Mouse (Mus musculus) adrenal gland, adult (tissue): Measurements from ENCODE around the gene Olfml2b.
A peak's percentile ranks its signal among the peaks of the same experiment; 100 is the strongest.

Experiments
- DNase-seq, 2 experiments: peaks; one replicate each; pipeline ENCODE4 v3.0.0; 2022 to 2023; ENCODE audit warnings: low spot score in 1 of 2; ENCODE audit not compliant: inconsistent age in 2 of 2

Olfml2b gene

DNA sequence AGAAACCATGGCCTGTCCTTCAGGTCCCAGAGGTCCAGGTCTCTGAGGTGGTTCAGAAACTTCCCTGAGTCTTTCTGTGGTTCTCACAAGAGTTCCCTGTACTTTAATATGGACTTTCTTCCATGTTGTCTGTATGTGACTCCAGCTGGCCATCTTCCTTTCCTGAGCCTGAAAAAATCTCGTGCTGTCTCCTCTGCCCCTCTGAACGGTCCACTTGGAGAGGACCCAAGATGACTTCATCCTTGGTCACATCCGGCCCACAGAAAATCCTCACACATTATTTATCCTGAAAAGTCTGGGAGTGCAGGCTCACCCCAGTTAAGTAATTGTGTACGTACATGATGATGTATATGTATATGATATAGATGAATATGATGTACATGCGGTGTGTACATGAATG is 47.0 kb downstream of the Olfml2b start:
- DNase-seq: no peak

DNA sequence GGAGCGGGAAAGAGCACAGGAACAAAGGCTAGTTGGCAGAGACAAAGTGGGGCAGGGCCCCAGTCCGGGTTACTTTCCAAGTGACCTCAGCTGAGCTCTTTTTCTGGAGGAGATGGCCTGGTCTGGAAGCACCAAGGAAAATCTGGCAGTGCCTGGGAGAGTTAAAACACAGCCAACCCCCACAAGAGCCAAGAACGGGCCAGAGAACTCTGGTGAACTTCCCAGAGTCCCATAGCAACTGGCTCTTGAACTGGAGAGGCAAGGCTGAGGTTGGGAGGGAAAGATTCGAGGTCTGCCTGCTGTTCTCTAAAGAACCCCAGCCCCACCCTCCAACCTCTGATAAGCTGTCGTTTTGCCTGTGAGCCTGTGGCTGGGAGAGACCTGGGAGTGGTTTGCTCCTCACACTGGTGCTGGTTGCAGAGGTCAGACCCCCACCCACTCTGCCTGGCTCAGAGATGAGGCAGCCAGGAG is 50.5 kb downstream of the Olfml2b start:
- DNase-seq: peak; percentile 13 to 65

DNA sequence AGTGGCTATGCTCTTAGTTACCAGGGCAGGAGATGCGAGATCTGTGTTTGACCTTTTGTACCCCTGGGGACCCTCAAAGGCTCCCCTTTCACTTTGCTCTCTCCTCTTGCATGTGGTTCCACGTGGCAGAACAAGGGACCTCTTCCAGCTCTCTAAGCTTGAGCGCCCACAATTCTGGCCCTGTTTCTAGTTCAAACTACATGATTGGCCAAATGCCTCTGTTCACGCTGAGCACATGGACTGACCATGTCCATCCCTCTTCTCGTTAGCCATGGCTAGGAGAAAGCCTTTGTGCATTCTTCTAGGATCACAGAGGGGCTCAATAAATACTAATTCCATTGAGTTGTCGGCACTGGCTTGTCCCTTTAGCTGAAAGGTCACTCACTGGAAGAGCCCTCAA is 51.0 kb downstream of the Olfml2b start:
- no peak for DNase-seq

DNA sequence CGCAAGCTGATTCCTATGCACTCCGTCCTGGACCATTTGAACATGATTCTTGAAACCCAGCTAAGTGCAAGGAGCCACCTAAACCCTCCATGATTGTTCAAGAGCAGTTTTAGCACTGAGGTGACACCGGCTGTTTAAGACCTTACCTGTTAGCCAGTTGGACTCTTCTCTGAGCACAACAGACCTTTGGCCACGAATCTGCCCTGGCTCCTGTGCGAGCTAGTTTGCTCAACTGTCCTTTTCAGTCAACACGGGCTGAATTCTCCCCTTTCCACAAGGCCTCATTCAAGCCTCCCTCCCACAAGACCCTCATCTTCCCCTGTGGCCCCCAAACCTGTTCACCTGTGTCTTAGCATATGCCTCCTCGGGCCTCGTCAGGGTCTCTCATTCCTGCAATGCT is 52.7 kb downstream of the Olfml2b start:
- DNase-seq: no peak

DNA sequence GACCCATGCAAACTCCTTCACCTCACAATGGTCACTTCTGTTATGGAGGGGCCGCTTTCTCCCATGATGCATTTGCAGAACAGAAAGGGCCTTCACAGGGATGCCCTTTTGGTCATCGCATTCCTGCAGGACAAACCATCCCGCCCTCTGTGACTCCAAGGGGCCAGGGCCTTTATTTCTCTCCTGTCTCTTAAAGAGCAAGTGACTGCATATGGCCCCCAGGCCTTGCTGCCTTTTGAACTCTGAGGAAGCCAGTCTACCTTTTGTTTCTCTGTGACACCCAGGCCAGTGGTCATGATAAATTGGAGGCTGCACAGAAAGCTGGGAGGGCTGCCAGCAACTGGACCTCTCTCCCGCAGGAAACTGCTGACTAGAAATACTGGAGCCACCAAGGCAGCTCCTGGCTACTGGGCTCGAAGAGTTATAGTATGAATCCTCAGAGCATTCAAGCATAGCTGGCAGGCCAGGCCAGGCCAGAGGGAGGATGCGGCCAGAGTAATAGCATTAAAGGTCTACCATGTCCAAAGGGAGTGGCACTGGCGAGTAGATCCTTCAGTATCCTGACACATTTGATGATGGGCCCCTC is 53.5 kb downstream of the Olfml2b start:
- peak; percentile 35 to 68 for DNase-seq

DNA sequence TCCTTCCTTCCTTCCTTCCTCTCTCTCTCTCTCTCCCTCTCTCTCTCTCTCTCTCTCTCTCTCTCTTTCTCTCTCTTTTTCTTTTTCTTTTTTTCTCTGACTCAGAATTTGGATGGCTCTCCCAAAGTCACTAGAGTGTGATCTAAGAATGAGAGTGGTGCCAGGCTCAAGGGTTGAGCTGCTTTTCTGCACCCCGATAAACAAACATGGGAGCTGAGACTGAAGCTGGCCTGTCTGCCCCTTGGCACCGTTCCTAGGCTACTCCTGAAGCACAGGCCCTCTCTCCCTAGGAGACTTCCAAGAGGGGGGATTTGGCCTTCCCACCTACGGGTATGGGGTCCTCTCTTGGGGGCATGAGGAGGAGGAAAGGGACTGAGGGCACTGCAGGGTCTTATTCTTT is 54.4 kb downstream of the Olfml2b start:
- no peak for DNase-seq

DNA sequence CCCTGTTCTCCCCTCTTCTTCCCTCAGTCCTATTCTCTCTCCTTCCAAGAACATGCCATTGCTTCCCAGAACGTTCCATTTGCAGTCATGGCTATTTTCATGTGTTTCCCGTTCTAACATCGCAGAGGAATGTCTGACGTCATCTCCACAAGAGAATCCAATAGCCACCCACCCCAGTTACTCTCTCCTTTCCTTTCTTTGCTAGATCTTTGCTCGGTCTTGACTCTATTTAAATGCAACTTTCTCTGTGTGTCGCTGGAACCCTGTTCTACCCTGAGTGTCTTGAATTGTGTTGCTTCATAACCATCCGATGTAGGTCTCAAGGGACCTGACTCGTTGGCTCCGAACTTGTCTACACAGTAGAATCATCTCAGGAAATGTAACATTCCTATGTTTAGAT is 55.2 kb downstream of the Olfml2b start:
- DNase-seq: no peak

DNA sequence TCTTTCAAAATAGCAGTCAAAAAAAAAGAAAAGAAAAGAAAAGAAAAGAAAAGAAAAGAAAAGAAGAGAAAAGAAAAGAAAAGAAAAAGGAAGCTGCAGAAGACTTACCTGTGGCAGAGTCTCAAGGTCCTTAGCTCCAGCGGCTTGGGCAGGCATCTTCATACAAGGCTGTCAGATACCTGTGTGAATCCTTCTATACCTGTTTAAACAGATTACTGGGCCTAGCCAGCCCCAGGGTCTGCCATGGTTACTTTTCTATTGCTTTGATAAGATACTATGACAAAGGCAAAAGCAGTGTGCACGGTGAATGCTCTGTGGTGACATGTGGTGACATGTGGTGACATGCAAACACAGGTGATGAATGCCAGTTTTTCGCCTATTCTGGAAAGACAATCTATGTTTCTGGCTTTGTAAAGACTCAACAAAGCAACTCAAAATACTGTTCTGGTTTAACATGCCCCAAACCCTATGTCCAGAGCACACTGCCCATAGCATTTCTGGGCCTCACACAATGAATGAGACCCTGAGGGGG is 56.2 kb downstream of the Olfml2b start:
- DNase-seq: no peak

DNA sequence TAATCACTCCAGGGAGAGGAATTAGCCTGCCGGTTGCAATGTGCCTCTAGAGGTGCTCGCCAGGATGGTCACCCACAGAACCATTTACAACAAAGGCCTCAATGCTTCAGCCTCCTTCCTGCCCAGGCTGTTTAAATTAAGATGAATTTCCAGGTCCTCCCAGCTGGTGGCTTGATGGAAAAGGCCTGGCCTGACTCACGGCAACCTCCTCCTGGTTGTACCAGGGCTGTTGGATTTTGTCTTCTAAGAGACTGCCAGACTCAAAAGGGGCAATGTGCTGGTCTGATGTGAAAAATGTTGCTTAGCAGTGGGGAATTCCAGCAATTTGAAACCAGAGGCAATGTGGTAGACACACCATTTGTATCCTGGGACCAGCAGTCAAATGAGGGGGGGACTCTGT is 56.8 kb downstream of the Olfml2b start:
- DNase-seq: no peak

DNA sequence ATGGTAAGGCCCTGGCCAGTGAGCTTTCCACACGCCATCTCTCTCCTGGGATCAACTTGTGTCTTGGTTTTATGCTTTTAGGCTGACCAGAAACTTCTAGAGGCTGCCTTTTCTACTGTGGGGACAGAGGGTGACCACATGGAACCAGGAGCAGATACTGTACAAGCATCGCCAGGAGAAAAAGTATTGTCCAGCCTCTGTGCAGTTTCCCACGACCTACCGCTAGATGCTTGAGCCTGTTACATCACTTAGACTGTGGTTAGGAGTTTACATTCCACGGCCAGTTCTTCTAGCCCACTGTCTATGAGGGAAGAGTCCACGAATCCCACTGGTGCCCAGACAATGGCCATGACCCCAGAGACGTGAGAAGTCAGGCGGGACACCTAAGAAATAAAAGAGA is 57.2 kb downstream of the Olfml2b start:
- DNase-seq: no peak

DNA sequence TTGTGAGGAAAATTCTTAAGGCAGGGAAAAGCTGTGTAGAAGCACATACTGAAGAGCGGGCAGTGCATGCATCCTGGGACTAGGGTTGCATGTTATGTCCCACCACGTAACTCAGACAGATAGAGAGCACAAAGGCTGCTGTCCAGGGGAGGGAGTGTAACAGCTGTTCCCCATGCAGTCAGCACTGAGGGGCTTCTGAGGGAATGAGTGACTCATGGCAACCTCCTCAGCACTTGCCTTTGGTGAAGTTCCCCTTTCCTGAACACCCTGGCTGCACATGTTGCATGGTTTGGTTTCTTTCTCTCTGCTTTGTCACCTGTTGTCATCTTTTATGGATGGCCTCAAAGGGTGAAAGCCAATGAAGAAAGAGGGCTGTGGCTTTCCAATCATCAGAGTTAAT is 57.9 kb downstream of the Olfml2b start:
- no peak for DNase-seq

DNA sequence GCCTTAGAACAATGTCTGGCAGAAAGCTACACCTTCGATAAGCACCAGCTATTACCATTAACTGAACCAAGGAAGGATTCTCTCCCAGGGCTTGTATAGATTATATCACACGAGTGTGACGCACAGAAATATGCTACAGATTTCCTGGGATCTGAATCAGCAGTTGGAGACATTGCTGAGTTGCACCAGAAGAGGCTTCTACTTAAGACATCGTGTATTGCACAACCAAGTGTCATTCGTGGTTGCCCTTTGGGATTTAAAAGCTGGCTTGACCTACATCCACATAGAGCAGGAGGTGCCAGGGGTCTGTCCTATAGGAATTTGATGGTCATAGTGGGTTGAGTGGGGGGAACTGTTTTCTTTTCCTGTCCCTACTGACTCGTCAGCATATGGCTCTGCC is 58.6 kb downstream of the Olfml2b start:
- no peak for DNase-seq

DNA sequence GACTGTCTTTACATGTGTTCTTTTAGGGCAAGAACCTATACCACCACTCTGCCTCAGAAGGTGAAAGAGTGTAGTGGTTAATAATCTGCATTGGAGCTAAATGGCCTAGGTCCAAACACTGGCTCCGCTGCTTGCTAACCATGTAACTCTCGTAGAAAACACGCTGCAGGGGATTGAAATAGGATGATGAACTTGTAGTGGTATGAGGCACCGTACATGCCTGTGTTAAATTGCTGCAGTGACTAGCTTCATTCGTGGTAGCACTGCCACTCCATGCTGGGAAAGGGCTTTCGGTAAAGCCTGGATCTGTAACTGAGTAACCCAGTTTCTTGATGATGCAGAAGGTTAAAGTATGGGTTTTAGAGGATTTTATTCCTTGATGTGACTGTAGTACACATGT is 59.8 kb downstream of the Olfml2b start:
- DNase-seq: no peak

DNA sequence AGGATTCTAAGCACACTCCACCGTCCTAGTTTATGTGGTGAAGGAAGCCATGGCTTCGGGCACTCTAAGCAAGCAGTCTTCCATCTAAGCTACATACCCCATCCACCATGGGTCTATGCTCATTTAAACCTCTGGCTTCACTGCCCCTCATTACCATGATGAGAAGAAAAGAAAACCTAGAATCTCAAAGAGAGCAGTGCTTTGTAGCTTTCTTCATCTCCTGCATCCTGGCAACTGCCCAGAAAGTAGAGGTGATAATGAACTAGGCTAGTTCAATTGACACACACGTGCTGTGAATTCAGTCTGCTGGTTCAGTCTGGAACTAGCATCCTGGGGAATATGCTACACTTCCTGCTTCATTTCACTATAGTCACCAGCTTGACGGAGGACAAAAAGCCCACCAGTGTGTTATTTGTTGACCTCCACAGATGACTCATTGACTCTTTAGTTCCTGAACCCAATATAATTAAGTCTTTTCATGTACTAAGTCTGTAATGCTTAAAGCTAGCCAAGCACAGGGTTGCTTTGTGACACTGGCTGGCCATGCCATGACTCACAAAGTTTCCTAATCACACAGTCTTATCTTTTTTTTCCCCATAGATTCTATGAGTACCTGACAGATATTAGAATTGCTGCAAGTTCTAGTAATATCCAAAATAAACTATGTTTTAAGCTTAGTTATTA is 60.7 kb downstream of the Olfml2b start:
- DNase-seq: peak in 1 of 2 experiments; percentile 49

DNA sequence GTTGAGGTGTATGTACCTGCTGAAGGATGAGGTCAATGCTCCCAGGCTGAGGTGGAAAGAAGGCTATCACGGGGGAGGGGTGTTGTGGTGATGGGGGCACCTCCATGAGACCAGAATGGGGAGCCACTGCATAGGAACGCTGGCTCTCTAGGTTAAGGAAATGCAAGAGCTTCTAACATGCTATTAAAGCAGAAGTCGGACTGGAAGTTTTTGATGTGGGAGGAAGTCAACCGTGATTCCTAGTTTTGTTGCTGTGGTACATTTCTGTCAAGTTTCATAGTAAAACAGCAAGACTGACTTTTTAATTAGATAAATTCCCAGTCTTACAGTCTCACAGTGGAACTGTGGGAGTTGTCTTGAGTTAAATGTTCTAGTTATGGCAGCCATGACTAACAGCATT is 61.7 kb downstream of the Olfml2b start:
- DNase-seq: peak in 1 of 2 experiments; percentile 21

DNA sequence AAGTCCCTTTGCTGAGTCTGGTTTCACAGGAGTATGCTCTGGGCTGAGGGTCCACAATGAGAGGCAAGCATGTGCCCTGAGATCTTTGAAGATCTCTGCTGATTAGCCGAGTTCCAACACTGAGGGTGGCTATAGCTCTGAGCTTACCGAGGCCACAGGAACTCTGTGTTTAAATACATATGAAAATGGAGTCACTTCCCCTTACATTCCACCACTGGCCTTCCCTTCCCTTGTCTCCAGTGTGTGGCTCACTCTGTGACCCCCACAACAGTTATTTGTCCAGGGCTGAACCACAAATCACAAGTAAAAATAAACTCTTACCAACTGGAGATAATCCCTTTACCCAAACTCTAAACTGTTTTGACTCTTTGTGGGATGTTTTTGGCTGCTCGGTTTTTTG is 64.7 kb downstream of the Olfml2b start:
- DNase-seq: no peak

DNA sequence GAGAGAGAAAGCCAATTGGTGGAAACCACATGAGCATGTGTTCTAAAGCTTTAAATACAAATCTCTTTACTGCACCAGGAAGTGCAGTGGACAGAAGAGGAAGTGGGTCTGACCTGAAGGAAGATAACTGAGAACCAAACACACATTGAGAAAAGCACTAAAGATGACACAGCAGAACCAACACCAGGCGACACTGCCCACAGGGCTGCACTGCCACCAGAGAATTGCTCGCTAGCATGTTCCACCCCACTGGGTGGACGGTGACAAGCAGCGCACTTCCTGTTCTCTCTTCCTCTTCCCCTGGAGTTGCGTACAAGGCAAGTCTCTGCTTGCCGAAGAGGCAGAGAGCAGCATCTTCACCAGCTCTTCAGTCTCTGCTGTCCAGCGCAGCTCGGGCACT is 65.1 kb downstream of the Olfml2b start:
- peak in 1 of 2 experiments; percentile 20 for DNase-seq

DNA sequence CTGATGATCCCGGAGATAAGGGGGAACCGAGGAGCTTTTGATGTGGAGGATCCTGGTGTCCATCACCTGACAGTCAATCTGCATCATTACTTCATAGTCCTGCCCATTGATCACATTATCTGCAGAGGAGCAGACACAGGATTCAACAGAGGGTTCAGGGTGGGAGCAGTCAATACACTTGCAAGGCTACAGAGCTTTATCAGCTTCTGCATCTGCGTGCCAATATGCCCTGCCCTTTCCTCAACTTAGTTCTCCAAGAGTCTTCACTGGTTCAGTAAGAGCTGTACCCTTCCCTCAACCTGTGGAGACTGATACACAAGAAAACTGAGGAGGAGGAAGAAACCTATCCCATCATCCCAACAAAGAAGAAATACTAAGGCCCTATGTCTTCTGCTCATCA is 65.6 kb downstream of the Olfml2b start:
- no peak for DNase-seq

DNA sequence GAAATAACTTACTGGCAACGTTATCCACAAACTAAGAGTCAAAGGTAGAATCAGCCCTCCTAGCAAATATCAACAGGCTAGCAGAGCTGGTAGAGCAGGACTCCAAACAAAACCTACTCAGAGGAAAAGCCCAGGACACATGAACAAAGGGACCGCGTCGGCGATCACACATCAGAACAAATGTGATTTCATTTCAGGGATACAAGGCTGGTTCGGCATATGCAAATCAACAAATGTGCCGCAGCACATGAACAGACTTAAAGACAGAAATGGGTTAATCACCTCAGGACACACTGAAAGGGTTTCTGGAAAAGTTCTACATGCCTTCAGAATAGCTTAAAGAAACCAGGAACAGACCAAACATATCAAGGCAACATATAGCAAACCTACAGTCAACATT is 67.4 kb downstream of the Olfml2b start:
- no peak for DNase-seq

DNA sequence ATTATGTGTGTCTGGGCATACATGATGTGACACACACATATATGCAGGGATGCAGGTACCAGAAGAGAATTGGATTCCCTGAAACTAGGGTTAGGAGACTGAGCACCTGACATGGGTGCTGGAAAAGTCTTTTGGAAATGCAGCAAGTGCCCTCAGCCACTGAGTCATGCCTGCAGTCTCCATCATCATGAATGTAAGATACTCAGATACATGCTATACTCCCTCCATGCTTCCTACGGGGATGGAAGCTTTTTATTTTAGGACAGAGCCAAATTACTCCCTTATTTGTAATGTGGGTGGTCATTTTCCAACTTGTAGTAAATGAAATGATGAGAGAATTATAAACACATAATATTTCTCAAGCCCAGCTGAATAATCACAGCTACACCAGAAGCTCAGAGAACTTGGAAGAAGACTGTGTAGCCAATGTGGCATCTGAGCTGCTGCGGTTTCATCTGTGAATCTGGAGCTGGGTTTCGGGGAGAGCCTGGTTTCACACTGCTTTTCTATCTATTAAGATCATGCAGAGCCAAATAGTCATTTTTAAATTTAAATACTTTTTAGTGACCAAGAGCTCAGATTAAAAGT is 73.0 kb downstream of the Olfml2b start:
- no peak for DNase-seq

DNA sequence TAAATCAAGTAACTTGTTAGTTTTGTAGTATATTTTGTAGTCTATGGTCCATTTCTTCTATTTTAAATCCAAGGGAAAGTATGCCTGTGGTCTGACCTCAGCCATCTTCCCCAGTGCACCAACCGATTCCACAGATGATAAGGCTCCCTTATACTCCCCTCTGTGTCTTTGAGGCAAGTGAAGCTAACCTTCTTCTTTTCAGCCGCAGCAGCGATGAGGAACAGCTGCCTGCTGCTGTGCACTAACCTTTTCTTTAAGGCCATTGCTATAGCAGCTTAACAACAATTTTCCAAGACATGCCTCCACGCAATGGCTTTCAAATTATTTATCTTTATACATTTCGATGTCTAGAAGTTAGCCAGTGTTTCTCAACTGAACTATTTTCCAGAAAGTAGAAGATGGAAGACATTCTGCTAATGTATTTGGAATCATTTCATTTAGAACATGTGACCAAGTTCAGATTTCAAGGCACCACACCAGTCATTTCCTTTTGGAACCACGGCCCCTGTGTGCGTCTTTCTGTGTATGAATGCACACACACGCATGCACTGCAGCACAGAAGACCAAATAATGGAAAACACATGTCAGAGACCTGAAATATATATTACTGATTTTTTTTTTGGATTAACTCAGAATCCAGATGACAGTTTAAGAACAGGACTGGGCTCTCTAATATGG is 73.9 kb downstream of the Olfml2b start:
- DNase-seq: no peak

DNA sequence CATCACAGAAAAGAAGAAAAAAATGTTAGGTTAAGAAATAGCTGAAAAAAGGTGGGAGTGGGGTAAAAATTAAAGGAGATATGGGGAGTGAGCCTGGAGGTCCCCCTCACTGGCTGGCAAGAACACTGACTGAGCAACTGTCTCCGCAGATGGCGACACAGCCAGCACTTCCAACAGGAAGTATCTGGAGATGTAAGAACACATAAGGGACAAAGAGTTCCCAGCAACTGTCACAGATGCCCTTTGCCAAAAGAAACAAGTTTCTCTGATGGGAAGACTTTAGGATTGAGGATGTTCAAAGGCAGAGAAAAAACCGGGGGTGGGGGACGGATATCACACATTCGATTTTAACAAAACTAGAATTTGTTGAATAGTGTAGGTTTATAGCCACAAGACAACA is 77.2 kb downstream of the Olfml2b start:
- DNase-seq: no peak
